Mouse (Mus musculus) spleen, postnatal 10 days (tissue): ENCODE data around the gene Taf1d.
"Not testable (repeated sequence)": the region's sequence is repeated elsewhere in the genome, so short reads cannot be mapped to it uniquely, and the experiment has no call there.

ENCODE experiments used
- DNase-seq, 2 experiments: peaks; one replicate each; pipeline ENCODE4 v3.0.0; 2021 to 2022; ENCODE audit warnings: low spot score in 2 of 2

Gene Taf1d

GRCm38 (mm10) chr9:15305503-15306397, at the start of gene Taf1d:
TSS of gene Taf1d (plus strand) at chr9:15306214.
- peak; percentile 99 for DNase-seq

GRCm38 (mm10) chr9:15256214-15256613, 49.8 kb upstream of the Taf1d start:
- no peak for DNase-seq

GRCm38 (mm10) chr9:15261980-15262379, 44.0 kb upstream of the Taf1d start:
- no peak for DNase-seq

- DNase-seq = no peak
Observed at GRCm38 (mm10) chr9:15263487-15263886, 42.5 kb upstream of the Taf1d start.

- no peak for DNase-seq
Observed at GRCm38 (mm10) chr9:15273981-15274380, 32.0 kb upstream of the Taf1d start.

- DNase-seq = no peak
Observed at GRCm38 (mm10) chr9:15276855-15277254, 29.2 kb upstream of the Taf1d start.

- DNase-seq = no peak
Observed at GRCm38 (mm10) chr9:15278343-15278742, 27.7 kb upstream of the Taf1d start.

GRCm38 (mm10) chr9:15279139-15279648, 26.8 kb upstream of the Taf1d start:
- DNase-seq = no peak

GRCm38 (mm10) chr9:15279649-15280490, 26.1 kb upstream of the Taf1d start, which contains the start of gene Med17:
TSS of gene Med17 (minus strand) at chr9:15279931.
- DNase-seq = peak; percentile 85 to 92

- DNase-seq = no peak
Observed at GRCm38 (mm10) chr9:15280491-15280879, 25.5 kb upstream of the Taf1d start.

- peak in 1 of 2 experiments; percentile 52 for DNase-seq
Observed at GRCm38 (mm10) chr9:15285443-15285842, 20.6 kb upstream of the Taf1d start.

GRCm38 (mm10) chr9:15287846-15288245, 18.2 kb upstream of the Taf1d start:
- no peak for DNase-seq

GRCm38 (mm10) chr9:15288402-15288801, 17.6 kb upstream of the Taf1d start:
- DNase-seq = no peak

GRCm38 (mm10) chr9:15289251-15289650, 16.8 kb upstream of the Taf1d start:
- DNase-seq = no peak

- DNase-seq = no peak
Observed at GRCm38 (mm10) chr9:15297112-15297511, 8.9 kb upstream of the Taf1d start.

- no peak for DNase-seq
Observed at GRCm38 (mm10) chr9:15298451-15298850, 7.6 kb upstream of the Taf1d start.

- no peak for DNase-seq
Observed at GRCm38 (mm10) chr9:15300056-15300455, 6.0 kb upstream of the Taf1d start.

GRCm38 (mm10) chr9:15301399-15301798, 4.6 kb upstream of the Taf1d start:
- no peak for DNase-seq

- not testable (repeated sequence) for DNase-seq
Observed at GRCm38 (mm10) chr9:15302006-15302405, 4.0 kb upstream of the Taf1d start.

- DNase-seq = no peak
Observed at GRCm38 (mm10) chr9:15302881-15303280, 3.1 kb upstream of the Taf1d start.

GRCm38 (mm10) chr9:15306398-15307119, 545 bp downstream of the Taf1d start, which contains the start of gene 4931406C07Rik:
TSS of gene 4931406C07Rik (minus strand) at chr9:15306448.
- no peak for DNase-seq
